Mouse (Mus musculus) olfactory bulb, adult 2 months (tissue): ENCODE results near the gene Tspan33. TPM values are rescaled to one million over a fixed set of nuclear protein-coding genes. Genes with fewer than 3 reads are reported as not detected.

Experiments
- H3K27ac ChIP-seq: fragments of 200-500 bp; 2 replicates; pipeline ENCODE4 v1.5.1; 2012; ENCODE audit warnings: low read depth, low read length; ENCODE audit not compliant: insufficient read depth
- H3K4me1 ChIP-seq: fragments of 200-500 bp; 2 replicates; pipeline ENCODE4 v1.6.1; 2012; ENCODE audit warnings: low read length; ENCODE audit not compliant: control insufficient read depth, insufficient read depth
- H3K4me3 ChIP-seq: fragments of 200-500 bp; 2 replicates; pipeline ENCODE4 v1.5.1; 2012; ENCODE audit warnings: mild to moderate bottlenecking, low read depth, low read length, moderate library complexity; ENCODE audit not compliant: insufficient read depth
- CTCF ChIP-seq: fragments of 200-500 bp; IDR thresholded peaks from 2 replicates; pipeline ENCODE4 v1.5.1; 2012; ENCODE audit warnings: low read depth, mild to moderate bottlenecking, low read length, moderate library complexity; ENCODE audit not compliant: insufficient read depth
- POLR2A ChIP-seq: fragments of 200-500 bp; IDR thresholded peaks from 2 replicates; pipeline ENCODE4 v1.6.1; 2012; ENCODE audit warnings: mild to moderate bottlenecking, low read depth, low read length, moderate library complexity; ENCODE audit not compliant: insufficient read depth
- WGBS: fragments of 180-500 bp; shearing (Covaris S2); methylation state at CpG from one replicate; pipeline ENCODE4 v1.1.7; 2018; 5-methylcytosine and 5-hydroxymethylcytosine counted together
- polyA plus RNA-seq: library from polyadenylated mRNA; stranded (reverse); fragments of >200 nt; gene quantifications from 2 replicates; pipeline ENCODE4 v1.2.4, GENCODE M21; 2012; ENCODE audit warnings: low replicate concordance; ENCODE audit not compliant: missing spikeins, insufficient read depth, insufficient read length

The Tspan33 gene
- polyA plus RNA-seq, 1 experiment: not detected

DNA sequence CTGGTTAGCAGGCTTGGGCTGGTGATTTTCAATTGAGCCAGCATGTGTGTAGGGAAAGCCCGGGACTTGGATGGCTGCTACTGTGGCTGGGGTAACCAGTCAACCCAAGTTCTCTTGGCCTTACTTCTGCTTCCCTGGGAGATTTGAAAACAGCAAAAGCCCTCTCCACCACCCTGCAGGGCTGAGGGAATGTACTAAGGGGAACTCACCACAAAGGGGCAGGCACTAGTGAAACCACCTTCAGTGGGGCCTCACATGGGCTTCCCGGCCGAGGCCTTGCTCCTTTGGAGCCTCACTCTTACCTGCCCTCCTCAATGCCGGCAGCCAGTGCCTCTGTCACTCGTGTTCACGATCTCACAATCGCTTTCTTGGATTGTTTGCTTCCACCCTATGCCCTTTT, 2.0 kb downstream of the Tspan33 start:
- no peak overlapping the region; the same call in 1 of the 2 replicates for H3K4me3 ChIP-seq
- no peak for TF ChIP-seq POLR2A
- no peak for TF ChIP-seq CTCF
- no peak overlapping the region for H3K27ac ChIP-seq
- 73% methylated on average over 7 of the region's 7 CpGs for WGBS
- peaks cover 15% of the 10 kb centered on the region for H3K4me1 ChIP-seq

DNA sequence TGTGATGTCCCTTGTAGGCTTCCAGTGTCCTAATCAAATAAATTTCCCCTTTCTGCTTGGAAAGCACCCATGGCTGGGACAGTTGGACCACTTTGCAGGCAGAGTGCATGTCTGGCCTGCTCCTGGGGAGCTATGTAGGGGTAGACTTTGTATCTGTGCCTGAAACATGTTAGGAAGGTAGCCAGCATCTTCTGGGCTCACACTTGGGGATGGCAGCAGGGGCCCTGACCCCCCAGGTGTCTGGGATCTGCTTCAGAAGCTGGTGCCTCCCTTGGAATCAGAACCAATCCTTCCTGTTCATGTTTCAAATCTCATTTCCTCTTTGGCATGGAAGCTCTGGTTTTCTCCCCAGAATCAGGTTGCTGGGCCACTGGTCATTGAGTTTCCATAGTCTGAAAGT, 3.1 kb downstream of the Tspan33 start:
- H3K4me3 ChIP-seq: no peak overlapping the region
- H3K4me1 ChIP-seq: peaks cover 15% of the 10 kb centered on the region
- no peak overlapping the region for H3K27ac ChIP-seq
- TF ChIP-seq CTCF (no peak), POLR2A (no peak)

DNA sequence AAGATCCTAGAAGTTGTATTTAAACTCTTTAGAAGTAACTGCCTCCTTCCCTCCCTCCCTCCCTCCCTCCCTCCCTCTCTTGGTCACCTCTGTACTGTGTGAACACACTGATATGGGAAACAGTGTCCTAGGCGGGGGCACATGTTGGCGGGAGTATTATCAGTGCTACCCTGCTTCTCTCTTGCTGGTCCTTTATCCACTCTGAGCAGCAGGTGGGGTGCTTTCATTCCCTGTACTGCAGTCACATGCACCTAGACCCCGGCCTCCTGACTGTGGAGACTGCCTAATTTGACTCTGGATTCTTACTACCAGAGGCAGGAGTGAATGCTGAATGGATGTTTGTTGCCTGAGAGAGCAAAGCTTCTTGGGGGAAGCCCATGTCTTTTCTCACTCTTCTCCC, 3.5 kb downstream of the Tspan33 start:
- Histone ChIP-seq H3K4me3 (no peak overlapping the region), H3K27ac (no peak overlapping the region), H3K4me1 (peaks cover 15% of the 10 kb centered on the region)
- 67% methylated on average over 3 of the region's 3 CpGs for WGBS
- TF ChIP-seq CTCF (no peak), POLR2A (no peak)

DNA sequence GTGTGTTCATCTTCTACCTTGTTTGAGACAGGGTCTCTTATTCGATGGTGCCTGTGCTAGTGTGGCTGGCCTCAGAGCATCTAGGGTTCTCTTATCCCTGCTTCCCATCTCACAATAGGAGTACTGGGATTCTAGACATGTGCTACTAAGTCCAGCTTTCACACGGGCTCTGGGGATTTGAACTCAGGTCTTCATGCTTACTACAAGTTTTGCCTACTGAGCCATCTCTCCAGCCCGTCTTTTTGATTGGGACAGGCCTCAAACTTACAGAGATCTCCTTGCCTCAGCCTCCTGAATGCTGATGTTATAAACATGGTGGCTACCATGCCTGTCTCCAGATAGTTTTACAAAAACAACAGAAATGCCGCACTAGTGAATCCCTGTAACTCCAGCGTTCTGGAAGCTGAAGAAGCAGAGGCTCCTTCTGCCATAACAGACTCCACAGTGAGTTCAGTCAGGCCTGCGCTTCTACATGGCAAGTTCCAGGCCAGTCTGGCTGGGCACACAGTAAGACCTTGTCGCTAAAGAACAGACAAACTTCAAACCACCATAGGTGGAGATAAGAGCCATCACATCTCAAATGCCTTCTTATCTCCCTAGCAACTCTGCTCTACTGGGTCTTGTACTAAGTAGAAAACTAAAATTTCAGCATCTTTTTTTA, 5.2 kb downstream of the Tspan33 start:
- WGBS: 95% methylated on average over 7 of the region's 7 CpGs
- Histone ChIP-seq H3K27ac (no peak overlapping the region), H3K4me1 (peaks cover 15% of the 10 kb centered on the region), H3K4me3 (no peak overlapping the region)
- TF ChIP-seq CTCF (no peak), POLR2A (no peak)

DNA sequence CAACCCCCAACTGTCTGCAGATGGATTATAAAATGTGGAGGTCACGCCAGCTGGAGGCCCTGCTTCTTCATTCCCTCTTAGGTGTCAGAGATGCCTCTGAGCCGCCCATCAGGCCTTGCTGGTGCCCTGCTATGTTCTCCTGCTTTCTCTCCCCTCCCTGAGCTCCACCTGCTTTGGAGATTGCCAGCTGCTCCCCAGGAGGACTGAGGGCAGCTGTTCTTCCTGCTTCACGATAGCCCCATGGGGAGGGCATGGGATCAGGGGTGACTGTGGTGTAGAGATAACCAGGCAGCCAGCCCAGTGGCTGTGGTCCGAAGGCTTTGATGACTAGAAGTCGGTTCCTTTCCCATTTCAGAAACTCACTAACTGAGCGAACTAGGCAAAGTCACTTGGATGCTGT, 7.0 kb downstream of the Tspan33 start:
- 0 out of 2 replicates have a peak, but pooled peaks cover 1% of the 10 kb centered on the region for H3K4me1 ChIP-seq
- WGBS: 84% methylated on average over 6 of the region's 6 CpGs
- H3K4me3 ChIP-seq: no peak overlapping the region
- TF ChIP-seq POLR2A: no peak
- TF ChIP-seq CTCF: no peak
- no peak overlapping the region for H3K27ac ChIP-seq

DNA sequence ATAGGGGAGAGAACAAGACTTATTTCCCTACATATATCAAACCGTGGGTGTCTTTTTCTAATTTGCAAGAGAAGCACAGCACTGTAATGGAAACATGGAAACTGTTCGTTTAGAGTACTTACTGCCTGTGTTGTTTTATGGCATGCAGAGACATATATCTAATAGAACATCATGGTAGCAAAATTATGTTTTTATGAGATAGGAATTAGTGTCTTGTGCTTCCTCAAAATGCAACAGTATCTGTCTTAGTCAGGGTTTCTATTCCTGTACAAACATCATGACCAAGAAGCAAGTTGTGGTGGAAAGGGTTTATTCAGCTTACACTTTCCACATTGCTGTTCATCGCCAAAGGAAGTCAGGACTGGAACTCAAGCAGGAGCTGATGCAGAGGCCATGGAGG, 8.1 kb downstream of the Tspan33 start:
- WGBS: 83% methylated on average over 3 of the region's 3 CpGs
- Histone ChIP-seq H3K4me3 (no peak overlapping the region), H3K4me1 (no peaks in the 10 kb centered on the region), H3K27ac (no peak overlapping the region)
- no peak for TF ChIP-seq CTCF
- TF ChIP-seq POLR2A: no peak

DNA sequence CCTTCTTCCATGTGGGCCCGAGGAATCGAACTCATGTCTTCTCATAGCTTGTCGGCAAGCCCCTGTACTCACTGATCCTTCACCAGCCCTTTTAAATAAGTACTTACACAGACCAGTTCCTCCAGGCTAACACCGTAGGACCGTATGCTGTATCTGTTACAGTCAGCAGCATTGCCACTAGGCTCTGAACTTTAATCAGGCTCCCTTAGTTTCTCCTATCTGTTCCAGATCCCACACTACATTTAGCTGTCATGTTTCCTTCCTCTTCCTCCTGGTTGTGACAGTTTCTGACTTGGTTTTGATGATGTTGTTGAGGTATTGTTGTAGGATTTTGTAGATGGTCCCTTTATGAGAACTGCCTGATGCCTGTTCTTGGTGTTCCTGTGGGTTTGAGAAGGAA, 10.1 kb downstream of the Tspan33 start:
- no peak overlapping the region for H3K27ac ChIP-seq
- H3K4me1 ChIP-seq: peaks cover 6% of the 10 kb centered on the region; the same call in 1 of the 2 replicates
- H3K4me3 ChIP-seq: no peak overlapping the region
- TF ChIP-seq POLR2A (no peak), CTCF (no peak)
- 93% methylated on average over 5 of the region's 5 CpGs for WGBS

DNA sequence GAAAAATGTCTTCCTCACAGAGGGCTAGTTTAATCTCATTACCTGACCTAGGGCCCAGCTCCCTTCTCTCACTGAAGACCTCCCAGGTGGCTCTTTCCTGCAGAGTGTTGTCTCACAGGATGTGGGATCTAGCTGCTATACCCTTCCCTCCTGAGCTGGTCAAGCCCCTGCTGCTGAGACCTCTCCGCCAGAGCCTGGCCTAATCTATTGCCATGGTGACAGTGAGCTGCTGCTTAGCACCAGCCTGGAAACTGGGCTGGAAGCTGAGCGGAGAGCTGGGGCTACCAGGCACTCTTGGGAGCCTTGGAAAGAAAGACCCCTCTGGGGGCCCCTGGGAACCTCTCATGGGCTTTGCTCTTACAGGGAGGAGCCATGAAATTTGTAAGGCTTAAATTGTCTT, 13.9 kb downstream of the Tspan33 start:
- TF ChIP-seq POLR2A (no peak), CTCF (no peak)
- Histone ChIP-seq H3K4me3 (no peak overlapping the region), H3K4me1 (peaks cover 11% of the 10 kb centered on the region; the same call in 1 of the 2 replicates), H3K27ac (no peak overlapping the region)
- WGBS: 62% methylated on average over 2 of the region's 2 CpGs

DNA sequence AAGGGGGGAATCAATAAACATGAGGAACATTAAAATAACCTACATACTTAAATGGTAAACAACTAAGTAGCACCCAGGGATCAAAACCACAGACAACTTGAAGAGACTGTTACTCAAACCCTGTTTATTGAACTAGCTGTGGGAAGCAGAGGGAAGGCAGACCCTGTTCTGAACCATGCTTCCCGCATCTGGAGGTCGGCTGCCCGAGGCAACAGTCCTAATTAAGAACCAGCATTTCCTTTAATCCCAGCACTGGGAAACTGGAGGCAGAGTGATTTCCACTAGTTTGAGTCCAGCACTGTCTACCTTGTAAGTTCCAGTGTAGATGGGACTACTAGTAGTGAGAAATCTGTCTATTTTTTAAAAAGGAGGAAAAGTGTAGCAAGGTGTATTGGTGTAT, 17.3 kb downstream of the Tspan33 start:
- peaks cover 11% of the 10 kb centered on the region; the same call in 1 of the 2 replicates for H3K4me1 ChIP-seq
- 79% methylated on average over 3 of the region's 3 CpGs for WGBS

More for the DNA sequence above, 17.3 kb downstream of the Tspan33 start:
- Histone ChIP-seq H3K4me3 (no peak overlapping the region), H3K27ac (no peak overlapping the region)
- TF ChIP-seq CTCF (no peak), POLR2A (no peak)
